ENCODE assay signal across 14 mouse cellular contexts in genomic region chr14:9435136-9435535, GRCm38 (mm10).
"Had no signal": no experiment of that assay in that cellular context is flagged by ENCODE, and none has a peak within 500 bp of the region (broad histone marks: within the 10 kb centered on the region; RNA-seq: fewer than 3 reads in every experiment).

No protein-coding gene starts in this region.

- H3K4me1 ChIP-seq: liver, embryonic 13.5 days; stomach, embryonic 15.5 days had no signal

- H3K4me3 ChIP-seq: left cerebral cortex, adult 2 months; liver, embryonic 13.5 days; stomach, embryonic 15.5 days had no signal

- DNase-seq: kidney, postnatal 10 days; kidney, postnatal 36 days; layer of hippocampus, postnatal 36 days; liver, embryonic 13.5 days; lung, adult 2 months; lung, postnatal 14 days; lung, postnatal 4 days; midbrain, embryonic 14.5 days; retina, postnatal 1 day; right cerebral cortex, postnatal 25 days; spleen, adult 18-20 months; thymus, postnatal 25 days had no signal

- H3K27ac ChIP-seq: left cerebral cortex, adult 2 months; liver, embryonic 13.5 days; stomach, embryonic 15.5 days had no signal
